14 mouse cellular contexts compared by ENCODE assay signal in the genomic region with DNA sequence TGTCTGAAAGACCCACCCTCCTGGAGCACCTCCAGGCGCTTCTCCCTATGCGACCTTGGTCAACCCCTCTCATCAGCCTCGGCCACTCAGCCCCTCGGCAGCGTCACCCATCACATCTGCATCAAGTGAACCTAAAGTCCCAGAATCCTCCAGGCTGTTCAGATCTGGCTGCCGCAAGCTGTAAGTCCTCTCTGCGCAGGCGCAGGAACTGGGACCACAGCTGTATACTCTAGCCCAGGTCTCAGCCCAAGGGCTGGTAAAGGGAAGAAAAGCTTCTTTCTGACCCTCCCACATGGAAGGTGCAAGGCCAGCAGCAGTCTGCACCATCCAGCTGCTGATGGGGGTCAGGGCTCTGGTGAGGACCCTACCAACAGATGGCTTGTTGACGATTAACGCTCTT.
A peak's percentile ranks its signal among the peaks of the same experiment; 100 is the strongest.
DNase-seq lines count a peak whose midpoint lies in the region; ATAC-seq lines count a peak whose summit lies in the region.
"Had no signal": no experiment of that assay in that cellular context is flagged by ENCODE, and none has a peak within 500 bp of the region (broad histone marks: within the 10 kb centered on the region; RNA-seq: fewer than 3 reads in every experiment).

No protein-coding gene starts in this region.

- no peak overlapping the region for H3K4me3 ChIP-seq in hindbrain, embryonic 13.5 days
- no peak overlapping the region for H3K4me3 ChIP-seq in hindbrain, embryonic 12.5 days
- H3K4me3 ChIP-seq in forebrain, embryonic 16.5 days (replicated peaks; ENCODE audit: low read length) = peak overlapping the region; percentile 14
- H3K4me3 ChIP-seq in stomach, embryonic 15.5 days (replicated peaks) = no peak overlapping the region

- no peaks in the 10 kb centered on the region for H3K9me3 ChIP-seq in hindbrain, embryonic 13.5 days
- no peaks in the 10 kb centered on the region for H3K9me3 ChIP-seq in hindbrain, embryonic 12.5 days (replicated peaks)
- H3K9me3 ChIP-seq in forebrain, embryonic 16.5 days (ENCODE audit: control insufficient read depth, low read length) = no peaks in the 10 kb centered on the region
- H3K9me3 ChIP-seq in stomach, embryonic 15.5 days = no peaks in the 10 kb centered on the region

- H3K9ac ChIP-seq in hindbrain, embryonic 13.5 days = no peak overlapping the region
- H3K9ac ChIP-seq in hindbrain, embryonic 12.5 days = no peak overlapping the region; the same call in 1 of the 2 replicates
- 0 out of 2 replicates have a peak overlapping the region, but pooled peaks have one; percentile 27 for H3K9ac ChIP-seq in forebrain, embryonic 16.5 days (replicated peaks; ENCODE audit: low read depth, low read length)
- H3K9ac ChIP-seq in stomach, embryonic 15.5 days = no peak overlapping the region
- H3K9ac ChIP-seq: liver, embryonic 14.5 days had no signal

- DNase-seq in right cerebral cortex, postnatal 14 days = peak; percentile 38
- no peak for DNase-seq in right cerebral cortex, postnatal 36 days (ENCODE audit: low spot score in 2 of 2)
- no peak for DNase-seq in T-cell, adult 2 months (ENCODE audit: low spot score)
- no peak for DNase-seq in lung, postnatal 4 days
- DNase-seq: cerebellum, adult 9-10 months; gastrocnemius, postnatal 14 days; kidney, postnatal 25 days; thymus, postnatal 4 days had no signal

- WGBS in hindbrain, embryonic 13.5 days = 77% methylated on average over 10 of the region's 10 CpGs
- 81% methylated on average over 10 of the region's 10 CpGs for WGBS in hindbrain, embryonic 12.5 days
- WGBS in forebrain, embryonic 16.5 days = 41% methylated on average over 10 of the region's 10 CpGs
- WGBS in stomach, embryonic 15.5 days = 64% methylated on average over 10 of the region's 10 CpGs

- peaks cover 85% of the 10 kb centered on the region for H3K27me3 ChIP-seq in hindbrain, embryonic 13.5 days
- peaks cover 41% of the 10 kb centered on the region for H3K27me3 ChIP-seq in hindbrain, embryonic 12.5 days
- 0 out of 2 replicates have a peak, but pooled peaks cover 2% of the 10 kb centered on the region for H3K27me3 ChIP-seq in forebrain, embryonic 16.5 days (replicated peaks; ENCODE audit: control insufficient read depth, insufficient read depth, low read length)
- H3K27me3 ChIP-seq in stomach, embryonic 15.5 days (replicated peaks) = no peaks in the 10 kb centered on the region

- peak; percentile 15; the same call in 1 of the 2 replicates for ATAC-seq in hindbrain, embryonic 13.5 days (ENCODE audit: low FRiP score)
- no peak; the same call in 1 of the 2 replicates for ATAC-seq in hindbrain, embryonic 12.5 days (ENCODE audit: low FRiP score)
- ATAC-seq in forebrain, embryonic 16.5 days = peak; percentile 36
- no peak for ATAC-seq in stomach, embryonic 15.5 days (ENCODE audit: insufficient read depth, low FRiP score, low read depth)
- ATAC-seq: Patski had no signal

- H3K4me2 ChIP-seq in hindbrain, embryonic 13.5 days = no peak overlapping the region
- no peak overlapping the region for H3K4me2 ChIP-seq in hindbrain, embryonic 12.5 days (replicated peaks)
- H3K4me2 ChIP-seq in forebrain, embryonic 16.5 days (ENCODE audit: low read length) = peak overlapping the region; percentile 49
- H3K4me2 ChIP-seq in stomach, embryonic 15.5 days = peak overlapping the region; percentile 9; the same call in 1 of the 2 replicates

- peaks cover 47% of the 10 kb centered on the region for H3K4me1 ChIP-seq in hindbrain, embryonic 13.5 days (replicated peaks)
- peaks cover 49% of the 10 kb centered on the region for H3K4me1 ChIP-seq in hindbrain, embryonic 12.5 days
- peaks cover 28% of the 10 kb centered on the region for H3K4me1 ChIP-seq in forebrain, embryonic 16.5 days (replicated peaks; ENCODE audit: control insufficient read depth, insufficient read depth, low read length)
- H3K4me1 ChIP-seq in stomach, embryonic 15.5 days = peaks cover 25% of the 10 kb centered on the region

- H3K27ac ChIP-seq in hindbrain, embryonic 13.5 days = no peak overlapping the region
- H3K27ac ChIP-seq in hindbrain, embryonic 12.5 days = no peak overlapping the region
- no peak overlapping the region; the same call in 1 of the 2 replicates for H3K27ac ChIP-seq in forebrain, embryonic 16.5 days (ENCODE audit: low read length)
- 0 out of 2 replicates have a peak overlapping the region, but pooled peaks have one; percentile 31 for H3K27ac ChIP-seq in stomach, embryonic 15.5 days
- H3K27ac ChIP-seq: liver, embryonic 14.5 days had no signal

- no peaks in the 10 kb centered on the region for H3K36me3 ChIP-seq in hindbrain, embryonic 13.5 days
- no peaks in the 10 kb centered on the region for H3K36me3 ChIP-seq in hindbrain, embryonic 12.5 days
- H3K36me3 ChIP-seq in forebrain, embryonic 16.5 days (ENCODE audit: control insufficient read depth, insufficient read depth) = no peaks in the 10 kb centered on the region
- H3K36me3 ChIP-seq in stomach, embryonic 15.5 days = no peaks in the 10 kb centered on the region

Comparison
In these comparisons a context has a peak if more than half of its experiments do, and no peak if none do; other contexts are left out.
1. ATAC-seq: peak in hindbrain, embryonic 13.5 days (single experiment) and forebrain, embryonic 16.5 days (single experiment); none in hindbrain, embryonic 12.5 days (single experiment) and stomach, embryonic 15.5 days (single experiment).
2. H3K4me2 ChIP-seq: peak in forebrain, embryonic 16.5 days (single experiment) and stomach, embryonic 15.5 days (single experiment); none in hindbrain, embryonic 13.5 days (single experiment) and hindbrain, embryonic 12.5 days (single experiment).